Mouse (Mus musculus) heart, embryonic 12.5 days (tissue): Measurements from ENCODE around the gene Grip1. TPM values are rescaled to one million over a fixed set of nuclear protein-coding genes. Genes with fewer than 3 reads are reported as not detected.

Source experiments
- ATAC-seq: fragments of 200-750 bp; cut with Nextera tagmentation; 2 replicates; pipeline ENCODE4 v1.8.0; 2017; ENCODE audit warnings: moderate TSS enrichment, moderate library complexity; ENCODE audit not compliant: insufficient number of reproducible peaks, low FRiP score
- H3K27ac ChIP-seq: fragments of 300-500 bp; sonication (generic); 2 replicates; pipeline ENCODE4 v1.5.1; 2016; ENCODE audit warnings: mild to moderate bottlenecking, moderate library complexity; ENCODE audit not compliant: poor library complexity, severe bottlenecking
- H3K27me3 ChIP-seq: fragments of 300-500 bp; sonication (generic); replicated peaks from 2 replicates; pipeline ENCODE4 v1.6.1; 2016; ENCODE audit warnings: mild to moderate bottlenecking, moderate library complexity
- H3K36me3 ChIP-seq: fragments of 300-500 bp; sonication (generic); 2 replicates; pipeline ENCODE4 v1.6.1; 2016; ENCODE audit warnings: mild to moderate bottlenecking, moderate library complexity
- H3K4me1 ChIP-seq: fragments of 300-500 bp; sonication (generic); replicated peaks from 2 replicates; pipeline ENCODE4 v1.6.1; 2016; ENCODE audit warnings: mild to moderate bottlenecking
- H3K4me2 ChIP-seq: fragments of 300-500 bp; sonication (generic); 2 replicates; pipeline ENCODE4 v1.6.1; 2016; ENCODE audit warnings: mild to moderate bottlenecking, moderate library complexity
- H3K4me3 ChIP-seq: fragments of 300-500 bp; sonication (generic); 2 replicates; pipeline ENCODE4 v1.5.1; 2016; ENCODE audit warnings: mild to moderate bottlenecking
- H3K9ac ChIP-seq: fragments of 300-500 bp; sonication (generic); 2 replicates; pipeline ENCODE4 v1.6.1; 2016; ENCODE audit warnings: mild to moderate bottlenecking, moderate library complexity
- H3K9me3 ChIP-seq: fragments of 300-500 bp; sonication (generic); replicated peaks from 2 replicates; pipeline ENCODE4 v1.6.1; 2016; ENCODE audit warnings: mild to moderate bottlenecking, moderate library complexity
- WGBS: fragments of 180-500 bp; shearing (Covaris S2); methylation state at CpG from one replicate; pipeline ENCODE4 v1.1.7; 2016; 5-methylcytosine and 5-hydroxymethylcytosine counted together
- polyA plus RNA-seq: library from polyadenylated mRNA; unstranded; fragments of >200 nt; fragmentation: Nextera tagmentation; extraction: Ambion mirVana; gene quantifications from 2 replicates; pipeline ENCODE4 v1.2.1, GENCODE M21; 2016

Grip1 gene
- polyA plus RNA-seq = 3.1 and 3.9 TPM in 2 replicates

- H3K27ac ChIP-seq = peak within 1 kb of the TSS; percentile 23
- peak; percentile 73 for ATAC-seq
- H3K4me3 ChIP-seq = peak within 1 kb of the TSS; percentile 82
- H3K9me3 ChIP-seq = no peaks in the 10 kb centered on the region
- no peaks in the 10 kb centered on the region for H3K36me3 ChIP-seq
- H3K4me2 ChIP-seq = peak within 1 kb of the TSS; percentile 99
- H3K4me1 ChIP-seq = peaks cover 12% of the 10 kb centered on the region
- H3K27me3 ChIP-seq = peaks cover 3% of the 10 kb centered on the region; the same call in 1 of the 2 replicates
- peak within 1 kb of the TSS; percentile 86 for H3K9ac ChIP-seq
- under 1% methylated on average over 43 of the region's 84 CpGs for WGBS
Observed at GRCm38 (mm10) chr10:119453431-119454105, at the start of gene Grip1. Gene Grip1, plus strand, starts transcription at chr10:119453830.

GRCm38 (mm10) chr10:119405103-119405502, 48.5 kb upstream of the Grip1 start:
- H3K4me2 ChIP-seq = no peak overlapping the region
- no peaks in the 10 kb centered on the region for H3K27me3 ChIP-seq
- H3K36me3 ChIP-seq = no peaks in the 10 kb centered on the region
- no peak for ATAC-seq
- no peak overlapping the region for H3K9ac ChIP-seq
- H3K9me3 ChIP-seq = no peaks in the 10 kb centered on the region
- 94% methylated on average over 9 of the region's 9 CpGs for WGBS
- H3K4me1 ChIP-seq = peaks cover 4% of the 10 kb centered on the region; the same call in 1 of the 2 replicates
- H3K27ac ChIP-seq = no peak overlapping the region
- no peak overlapping the region for H3K4me3 ChIP-seq

GRCm38 (mm10) chr10:119405612-119406011, 48.0 kb upstream of the Grip1 start:
- ATAC-seq = no peak
- peaks cover 7% of the 10 kb centered on the region; the same call in 1 of the 2 replicates for H3K4me1 ChIP-seq
- H3K27ac ChIP-seq = no peak overlapping the region
- no peaks in the 10 kb centered on the region for H3K36me3 ChIP-seq
- H3K9me3 ChIP-seq = no peaks in the 10 kb centered on the region
- H3K27me3 ChIP-seq = no peaks in the 10 kb centered on the region
- H3K4me2 ChIP-seq = no peak overlapping the region
- no peak overlapping the region for H3K9ac ChIP-seq
- WGBS = 75% methylated on average over 1 of the region's 1 CpGs
- H3K4me3 ChIP-seq = no peak overlapping the region

GRCm38 (mm10) chr10:119408327-119408726, 45.3 kb upstream of the Grip1 start:
- no peaks in the 10 kb centered on the region for H3K36me3 ChIP-seq
- H3K4me3 ChIP-seq = no peak overlapping the region
- ATAC-seq = no peak
- peaks cover 10% of the 10 kb centered on the region; the same call in 1 of the 2 replicates for H3K4me1 ChIP-seq
- no peak overlapping the region; the same call in 1 of the 2 replicates for H3K4me2 ChIP-seq
- 19% methylated on average over 6 of the region's 6 CpGs for WGBS
- H3K9ac ChIP-seq = no peak overlapping the region
- H3K27me3 ChIP-seq = no peaks in the 10 kb centered on the region
- no peak overlapping the region for H3K27ac ChIP-seq
- no peaks in the 10 kb centered on the region for H3K9me3 ChIP-seq

- Histone ChIP-seq H3K4me1 (peaks cover 7% of the 10 kb centered on the region; the same call in 1 of the 2 replicates), H3K9ac (no peak overlapping the region), H3K9me3 (no peaks in the 10 kb centered on the region), H3K4me2 (no peak overlapping the region), H3K4me3 (no peak overlapping the region), H3K27ac (no peak overlapping the region), H3K27me3 (no peaks in the 10 kb centered on the region), H3K36me3 (no peaks in the 10 kb centered on the region)
- no peak for ATAC-seq
- 91% methylated on average over 11 of the region's 11 CpGs for WGBS
Observed at GRCm38 (mm10) chr10:119413238-119413637, 40.4 kb upstream of the Grip1 start.

GRCm38 (mm10) chr10:119415106-119415505, 38.5 kb upstream of the Grip1 start:
- Histone ChIP-seq H3K36me3 (no peaks in the 10 kb centered on the region), H3K4me2 (no peak overlapping the region), H3K27me3 (no peaks in the 10 kb centered on the region), H3K9ac (no peak overlapping the region), H3K9me3 (no peaks in the 10 kb centered on the region), H3K27ac (no peak overlapping the region), H3K4me3 (no peak overlapping the region), H3K4me1 (0 out of 2 replicates have a peak, but pooled peaks cover 6% of the 10 kb centered on the region)
- 59% methylated on average over 4 of the region's 4 CpGs for WGBS
- no peak for ATAC-seq

GRCm38 (mm10) chr10:119421418-119421817, 32.2 kb upstream of the Grip1 start:
- H3K36me3 ChIP-seq = no peaks in the 10 kb centered on the region
- H3K9ac ChIP-seq = no peak overlapping the region
- peaks cover 6% of the 10 kb centered on the region for H3K4me1 ChIP-seq
- H3K4me2 ChIP-seq = no peak overlapping the region
- WGBS = 33% methylated on average over 6 of the region's 6 CpGs
- H3K9me3 ChIP-seq = 0 out of 2 replicates have a peak, but pooled peaks cover 2% of the 10 kb centered on the region
- no peaks in the 10 kb centered on the region for H3K27me3 ChIP-seq
- H3K4me3 ChIP-seq = no peak overlapping the region
- ATAC-seq = no peak
- no peak overlapping the region for H3K27ac ChIP-seq

- H3K36me3 ChIP-seq = no peaks in the 10 kb centered on the region
- no peaks in the 10 kb centered on the region for H3K27me3 ChIP-seq
- ATAC-seq = no peak
- H3K9me3 ChIP-seq = 0 out of 2 replicates have a peak, but pooled peaks cover 2% of the 10 kb centered on the region
- 86% methylated on average over 11 of the region's 11 CpGs for WGBS
- no peak overlapping the region for H3K4me3 ChIP-seq
- H3K27ac ChIP-seq = no peak overlapping the region
- peaks cover 6% of the 10 kb centered on the region for H3K4me1 ChIP-seq
- H3K9ac ChIP-seq = no peak overlapping the region
- no peak overlapping the region for H3K4me2 ChIP-seq
Observed at GRCm38 (mm10) chr10:119423821-119424534, 29.7 kb upstream of the Grip1 start.

- Histone ChIP-seq H3K4me2 (no peak overlapping the region), H3K4me1 (no peaks in the 10 kb centered on the region), H3K9ac (no peak overlapping the region), H3K27me3 (no peaks in the 10 kb centered on the region), H3K9me3 (0 out of 2 replicates have a peak, but pooled peaks cover 2% of the 10 kb centered on the region), H3K27ac (no peak overlapping the region), H3K4me3 (no peak overlapping the region), H3K36me3 (no peaks in the 10 kb centered on the region)
- 79% methylated on average over 7 of the region's 7 CpGs for WGBS
- no peak for ATAC-seq
Observed at GRCm38 (mm10) chr10:119427653-119428052, 26.0 kb upstream of the Grip1 start.

GRCm38 (mm10) chr10:119428106-119428505, 25.5 kb upstream of the Grip1 start:
- H3K4me2 ChIP-seq = no peak overlapping the region
- H3K27ac ChIP-seq = no peak overlapping the region
- no peaks in the 10 kb centered on the region for H3K27me3 ChIP-seq
- H3K36me3 ChIP-seq = no peaks in the 10 kb centered on the region
- WGBS = 64% methylated on average over 7 of the region's 7 CpGs
- 0 out of 2 replicates have a peak, but pooled peaks cover 2% of the 10 kb centered on the region for H3K9me3 ChIP-seq
- H3K4me3 ChIP-seq = no peak overlapping the region
- no peak for ATAC-seq
- no peaks in the 10 kb centered on the region for H3K4me1 ChIP-seq
- H3K9ac ChIP-seq = no peak overlapping the region

GRCm38 (mm10) chr10:119430240-119430639, 23.4 kb upstream of the Grip1 start:
- Histone ChIP-seq H3K36me3 (no peaks in the 10 kb centered on the region), H3K27ac (no peak overlapping the region), H3K27me3 (no peaks in the 10 kb centered on the region), H3K4me3 (no peak overlapping the region), H3K4me2 (no peak overlapping the region), H3K9ac (no peak overlapping the region), H3K4me1 (no peaks in the 10 kb centered on the region), H3K9me3 (0 out of 2 replicates have a peak, but pooled peaks cover 2% of the 10 kb centered on the region)
- WGBS = 81% methylated on average over 7 of the region's 7 CpGs
- ATAC-seq = no peak
